Mouse (Mus musculus) brain, embryonic 14.5 days (tissue): ENCODE results near the gene Ccdc33. TPM values are rescaled to one million over a fixed set of nuclear protein-coding genes. Genes with fewer than 3 reads are reported as not detected.

Source experiments
- DNase-seq: peaks from one replicate; pipeline ENCODE4 v3.0.0-alpha.2; 2011; ENCODE audit warnings: low read depth
- CTCF ChIP-seq: fragments of 200-500 bp; IDR thresholded peaks from 2 replicates; pipeline ENCODE4 v1.5.1; 2012; ENCODE audit warnings: inconsistent platforms, mild to moderate bottlenecking, moderate library complexity, borderline replicate concordance; ENCODE audit not compliant: insufficient read depth, insufficient read length; ENCODE audit errors: extremely low read depth
- POLR2A ChIP-seq: fragments of 200-500 bp; IDR thresholded peaks from 2 replicates; pipeline ENCODE4 v1.6.1; 2012; ENCODE audit warnings: mild to moderate bottlenecking, inconsistent platforms, borderline replicate concordance; ENCODE audit not compliant: poor library complexity, insufficient read depth, insufficient read length, severe bottlenecking; ENCODE audit errors: extremely low read depth
- polyA plus RNA-seq: library from polyadenylated mRNA; depleted of rRNA; stranded (reverse); fragments of >200 nt; gene quantifications from 2 replicates; pipeline ENCODE4 v1.2.3, GENCODE M21; 2012; rRNA removed

The Ccdc33 gene
- polyA plus RNA-seq: 0.89 and 1.2 TPM in 2 replicates

DNA sequence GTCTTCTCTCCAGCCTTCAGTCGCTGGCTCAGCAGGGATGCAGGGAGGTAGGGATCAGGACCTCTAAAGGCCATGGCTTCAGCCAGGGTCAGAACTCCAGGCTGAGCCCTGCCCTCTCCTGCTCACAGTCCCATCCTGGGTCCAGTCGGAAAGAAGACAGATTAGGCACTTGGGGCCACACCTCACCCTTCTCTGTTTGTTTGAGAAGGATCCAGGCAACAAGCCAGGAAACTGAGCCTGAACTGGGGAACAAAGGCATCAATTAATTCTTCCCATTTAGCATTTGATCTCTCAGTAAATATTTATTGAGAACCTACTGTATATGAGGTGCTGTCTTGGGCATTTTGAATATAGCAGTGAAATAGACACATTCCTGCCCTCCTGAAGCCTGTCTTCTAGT is at the start of gene Ccdc33:
Gene Ccdc33 (minus strand): TSS at position 153 of the 400 bp plus-strand sequence.
- no peak for DNase-seq
- TF ChIP-seq POLR2A: no peak
- no peak for TF ChIP-seq CTCF

- no peak for TF ChIP-seq POLR2A
- TF ChIP-seq CTCF: no peak
- DNase-seq: no peak
Measured at GRCm38 (mm10) chr9:58165779-58166178, 47.2 kb upstream of the Ccdc33 start.

- no peak for TF ChIP-seq CTCF
- TF ChIP-seq POLR2A: no peak
Measured at GRCm38 (mm10) chr9:58163146-58163545, 44.5 kb upstream of the Ccdc33 start.

DNA sequence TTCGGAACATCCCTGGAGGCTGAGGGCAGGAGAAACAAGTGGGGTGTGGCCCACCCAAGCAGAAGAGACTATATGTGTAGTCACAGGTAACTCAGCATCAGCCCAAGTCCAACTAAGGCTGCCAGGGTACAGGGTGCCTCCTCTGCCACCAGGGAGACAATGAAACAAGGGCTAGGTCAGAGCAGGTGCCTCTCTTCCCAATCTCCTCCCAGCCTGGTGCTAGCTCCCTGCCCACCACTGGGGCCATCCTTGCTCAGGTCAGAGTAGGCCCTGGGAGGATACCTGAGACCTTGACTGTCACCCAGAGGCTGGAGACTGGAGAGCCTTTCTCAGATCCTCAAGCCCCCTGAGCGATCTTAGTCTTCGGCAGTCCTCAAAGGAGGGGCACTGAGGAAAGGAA is 43.5 kb upstream of the Ccdc33 start:
- TF ChIP-seq POLR2A: no peak
- TF ChIP-seq CTCF: no peak
- no peak for DNase-seq

More at GRCm38 (mm10) chr9:58163146-58163545, 44.5 kb upstream of the Ccdc33 start:
- no peak for DNase-seq

- TF ChIP-seq POLR2A: no peak
- no peak for TF ChIP-seq CTCF
- no peak for DNase-seq
Measured at GRCm38 (mm10) chr9:58160315-58160714, 41.7 kb upstream of the Ccdc33 start.

- TF ChIP-seq POLR2A (no peak), CTCF (no peak)
- DNase-seq: peak; percentile 37
Measured at GRCm38 (mm10) chr9:58159855-58160254, 41.2 kb upstream of the Ccdc33 start.

DNA sequence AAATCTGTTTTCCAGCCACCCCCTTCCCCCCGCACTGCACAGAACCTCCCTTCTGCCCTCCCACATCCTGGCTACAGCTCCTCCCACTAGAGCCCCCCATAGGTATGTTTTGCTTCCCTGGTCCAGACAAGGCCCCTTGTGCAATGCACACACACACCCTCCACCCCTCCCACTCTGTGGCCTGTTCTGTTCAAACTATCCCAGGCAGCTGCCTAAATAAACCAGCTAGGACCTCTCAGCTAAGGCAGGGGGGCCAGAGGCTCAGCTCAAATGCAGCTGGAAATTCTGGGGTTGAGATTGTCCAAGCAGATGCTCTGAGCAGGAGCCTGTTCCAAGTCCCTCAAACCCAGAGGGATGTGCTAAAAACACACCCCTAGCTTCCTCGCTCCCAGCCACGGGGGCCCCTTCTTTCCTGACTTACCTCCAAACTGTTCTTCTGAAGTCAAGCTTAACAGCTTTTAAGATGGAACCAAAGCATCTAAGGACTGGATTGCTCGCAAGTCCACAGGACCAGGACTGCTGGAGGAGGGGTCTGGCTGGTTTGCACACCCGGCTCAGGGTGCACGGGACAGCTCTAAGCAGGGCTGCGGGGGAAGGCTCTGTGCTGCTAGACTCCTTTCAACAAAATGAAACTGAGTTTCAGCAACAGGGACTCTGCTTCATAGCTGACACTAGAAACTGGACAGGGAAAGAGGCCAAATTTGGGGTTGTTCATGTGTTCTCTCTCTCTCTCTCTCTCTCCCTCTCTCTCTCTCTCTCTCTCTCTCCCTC is 40.1 kb upstream of the Ccdc33 start:
- TF ChIP-seq CTCF: no peak
- DNase-seq: peak; percentile 56

DNA sequence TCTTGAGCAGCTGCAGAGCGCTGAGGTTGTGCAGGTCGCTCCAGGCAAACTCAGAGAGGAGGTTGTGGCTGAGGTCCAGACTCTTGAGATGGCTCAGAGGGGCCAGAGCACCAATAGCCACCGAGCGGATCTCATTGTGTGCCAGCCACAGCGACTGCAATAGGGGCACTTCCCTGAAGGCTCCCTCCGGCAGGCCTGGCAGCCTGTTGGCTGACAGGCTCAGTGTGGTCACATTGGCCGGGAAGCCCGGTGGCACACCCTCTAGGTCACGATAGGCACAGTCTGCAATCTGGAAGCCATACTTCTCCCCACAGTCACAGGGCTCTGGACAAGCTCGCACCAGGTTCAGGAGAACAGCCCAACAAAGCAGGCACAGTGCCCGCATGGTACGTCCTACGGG is 39.2 kb upstream of the Ccdc33 start:
- TF ChIP-seq CTCF: no peak
- no peak for TF ChIP-seq POLR2A
- DNase-seq: peak; percentile 33

DNA sequence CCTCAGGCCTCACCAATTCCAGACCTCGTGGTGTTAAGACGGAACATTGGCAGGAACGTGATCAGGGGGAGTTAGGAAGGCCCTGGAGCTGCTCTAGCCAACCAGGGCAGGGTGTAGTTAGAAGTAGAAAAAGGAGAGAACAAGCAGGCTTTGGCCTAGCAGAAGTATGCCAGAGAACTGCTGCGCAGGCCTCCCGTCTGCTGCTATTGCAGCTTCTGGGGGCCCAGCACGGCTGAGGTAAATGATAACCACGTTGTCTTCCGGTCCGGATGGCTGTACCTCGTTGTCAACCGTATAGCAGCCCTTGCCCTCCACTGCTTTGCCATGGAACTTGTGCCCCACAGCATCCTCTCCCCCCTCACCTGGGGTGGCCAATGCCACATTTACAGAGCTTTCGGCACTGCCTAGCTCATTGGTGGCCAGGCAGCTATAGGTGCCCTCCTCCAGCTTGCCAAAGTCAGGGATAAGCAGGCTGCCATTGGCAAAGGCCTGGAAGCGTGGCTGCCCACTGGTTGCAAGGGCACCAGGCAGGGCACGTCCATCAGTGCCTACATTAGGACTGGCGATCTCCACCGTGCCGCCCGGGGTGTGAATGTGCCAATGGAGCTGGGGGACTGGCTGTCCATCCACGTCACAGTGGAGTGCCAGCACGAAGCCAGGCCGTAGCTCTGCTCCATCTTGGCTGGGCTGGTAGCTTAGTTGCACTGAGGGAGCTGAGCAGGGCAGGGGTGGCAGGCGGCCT is 38.4 kb upstream of the Ccdc33 start:
- no peak for DNase-seq

GRCm38 (mm10) chr9:58155366-58155765 is 36.7 kb upstream of the Ccdc33 start:
- DNase-seq: peak; percentile 86
- no peak for TF ChIP-seq CTCF
- TF ChIP-seq POLR2A: no peak

More for the DNA sequence above, 38.4 kb upstream of the Ccdc33 start:
- TF ChIP-seq POLR2A (no peak), CTCF (no peak)

GRCm38 (mm10) chr9:58153095-58153494 is 34.5 kb upstream of the Ccdc33 start:
- no peak for DNase-seq
- no peak for TF ChIP-seq CTCF
- no peak for TF ChIP-seq POLR2A

DNA sequence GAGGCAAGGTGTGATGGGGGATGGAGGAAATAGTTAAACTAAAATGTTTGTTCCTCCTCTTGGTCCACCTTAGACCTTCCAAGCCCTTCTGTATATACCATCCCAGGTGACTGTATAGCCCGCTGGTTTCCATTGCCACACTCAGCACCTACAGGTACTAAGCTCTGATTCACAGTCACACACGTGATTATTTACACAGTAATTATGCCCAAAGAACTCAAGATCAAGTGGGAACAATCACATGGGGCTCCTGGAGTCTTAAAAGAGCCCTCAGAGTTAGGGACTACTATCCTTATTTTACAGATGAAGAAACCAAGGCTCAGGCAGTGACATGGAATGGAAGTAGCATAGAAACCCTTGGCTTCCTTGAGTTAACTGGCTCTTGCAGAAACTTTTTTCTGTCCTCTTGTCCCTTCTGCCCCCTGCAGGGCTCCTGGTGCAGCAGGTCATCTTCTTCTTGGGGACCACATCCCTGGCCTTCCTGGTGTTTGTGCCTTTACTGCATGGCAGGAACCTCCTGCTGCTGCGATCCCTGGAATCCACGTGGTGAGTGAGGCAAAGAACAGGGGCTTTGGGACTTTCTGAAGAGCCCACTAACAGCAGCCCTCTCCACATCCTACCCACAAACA is 32.2 kb upstream of the Ccdc33 start:
- DNase-seq: no peak
- TF ChIP-seq POLR2A: no peak
- TF ChIP-seq CTCF: no peak

GRCm38 (mm10) chr9:58148806-58149205 is 30.2 kb upstream of the Ccdc33 start:
- TF ChIP-seq POLR2A (no peak), CTCF (no peak)
- DNase-seq: no peak

DNA sequence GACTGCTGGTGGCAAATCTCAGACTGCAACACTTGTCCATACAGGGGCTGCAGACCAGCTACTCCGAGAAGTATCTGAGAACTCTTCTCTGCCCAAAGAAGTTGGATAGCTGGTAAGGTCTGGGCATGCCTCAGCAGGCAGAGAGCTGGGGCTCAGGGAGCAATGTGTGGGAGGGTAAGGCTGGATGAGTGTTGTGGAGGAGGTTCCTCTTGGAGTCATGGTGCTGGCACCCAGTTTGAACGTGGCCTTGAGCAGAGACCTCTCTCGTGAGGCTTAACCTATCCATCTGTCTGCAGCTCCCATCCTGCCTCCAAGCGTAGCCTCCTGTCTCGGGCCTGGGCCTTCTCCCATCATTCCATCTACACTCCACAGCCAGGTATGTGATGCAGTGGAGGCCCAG is 26.8 kb upstream of the Ccdc33 start:
- no peak for DNase-seq
- TF ChIP-seq POLR2A: no peak
- TF ChIP-seq CTCF: no peak

GRCm38 (mm10) chr9:58144664-58145063 is 26.0 kb upstream of the Ccdc33 start:
- DNase-seq: peak; percentile 28
- no peak for TF ChIP-seq POLR2A
- no peak for TF ChIP-seq CTCF
